Mouse (Mus musculus): Measurements from ENCODE around the gene Itgb1bp1.

Itgb1bp1 gene

GRCm38 (mm10) chr12:21301324-21301723 lies 15.2 kb upstream of the Itgb1bp1 start:
- no peak for DNase-seq (ENCODE audit: low spot score)

DNA sequence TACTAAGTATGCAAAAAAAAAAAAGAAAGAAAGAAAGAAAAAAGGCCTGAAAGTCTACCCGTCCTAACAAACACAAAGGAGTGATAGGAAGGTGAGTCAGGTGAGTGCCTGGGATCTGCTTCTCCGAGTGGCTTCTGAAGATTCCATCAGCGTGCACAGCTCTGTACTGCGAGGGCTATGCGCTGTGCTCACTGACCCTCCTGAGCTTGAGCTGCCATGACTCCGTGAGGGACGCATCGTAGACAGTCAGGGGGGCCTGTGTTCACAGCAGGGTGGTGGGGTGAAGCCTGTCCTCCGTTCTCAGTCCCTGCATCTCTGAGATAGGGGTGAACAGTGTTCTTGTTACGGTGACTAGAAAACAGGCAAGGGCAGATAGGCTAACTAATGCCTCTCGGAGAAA lies 12.8 kb upstream of the Itgb1bp1 start:
- no peak for DNase-seq (ENCODE audit: low spot score)

DNA sequence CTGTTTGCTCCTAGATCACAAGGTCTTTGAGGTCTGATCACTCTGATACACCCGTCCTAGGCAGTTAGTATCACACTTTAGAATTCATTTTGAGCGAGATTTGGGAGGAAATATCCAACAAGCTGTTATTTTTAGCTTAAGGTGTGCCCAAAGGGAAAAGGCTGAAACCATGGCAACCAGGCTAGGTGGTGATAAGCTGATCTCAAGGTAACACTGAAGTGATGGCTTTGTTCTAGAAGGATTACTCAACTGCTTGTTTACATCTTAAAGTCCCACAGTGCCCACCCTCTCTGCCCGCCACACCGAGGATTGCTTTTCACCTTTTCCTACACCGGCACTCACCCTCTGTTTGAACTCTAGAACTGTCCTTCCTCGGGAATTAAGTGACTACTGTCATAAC lies 3.6 kb upstream of the Itgb1bp1 start:
- DNase-seq (ENCODE audit: low spot score): no peak

- DNase-seq (ENCODE audit: low spot score): no peak
These were observed 2.8 kb upstream of the Itgb1bp1 start for GRCm38 (mm10) chr12:21288716-21289395.

DNA sequence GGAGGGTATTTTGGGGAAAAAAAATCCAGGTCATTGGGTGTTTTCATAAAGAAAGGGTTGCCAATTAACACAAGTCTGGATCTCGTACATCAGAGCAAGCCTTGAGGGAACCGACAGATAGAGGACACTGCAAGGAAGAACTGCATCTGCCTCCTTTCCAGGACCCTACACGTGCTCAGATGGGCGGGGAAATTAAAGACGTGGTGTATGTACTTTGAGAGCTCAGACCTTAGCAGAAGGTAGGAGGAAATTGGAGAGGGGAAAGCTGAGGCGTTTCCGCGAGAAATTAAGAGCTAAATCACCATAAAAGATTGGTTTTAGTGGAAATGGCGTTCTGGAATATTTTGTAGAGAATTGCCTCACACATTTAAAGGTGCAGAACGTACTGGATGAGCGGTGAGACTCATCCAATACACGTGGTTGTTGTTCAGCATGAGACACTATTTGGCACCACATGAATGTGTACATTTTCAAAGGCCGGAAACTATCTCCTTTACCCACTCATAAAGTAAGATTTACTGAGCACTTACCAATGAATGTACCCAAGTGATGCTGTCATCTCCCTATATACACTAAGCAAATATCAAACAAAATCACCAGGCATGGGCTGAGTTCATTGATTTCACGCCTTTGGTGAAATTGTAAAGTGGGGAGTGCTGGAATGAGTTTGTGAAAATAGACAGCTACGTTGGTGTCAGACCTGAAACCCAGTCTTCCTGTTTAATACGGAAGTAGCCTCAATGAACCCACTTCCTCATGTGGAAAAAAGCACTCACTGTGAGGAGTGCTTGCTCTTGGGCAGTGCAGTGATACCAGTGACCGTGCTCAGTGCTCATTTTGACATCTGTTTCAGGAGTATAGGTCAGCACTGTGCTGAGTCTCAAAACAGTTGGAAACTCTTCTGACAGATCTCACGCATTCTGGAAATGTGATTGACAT lies 897 bp upstream of the Itgb1bp1 start:
- peak; percentile 15 for DNase-seq (ENCODE audit: low spot score)

- DNase-seq (ENCODE audit: low spot score): peak; percentile 67
These were observed 409 bp downstream of the Itgb1bp1 start for GRCm38 (mm10) chr12:21285508-21286242.

DNA sequence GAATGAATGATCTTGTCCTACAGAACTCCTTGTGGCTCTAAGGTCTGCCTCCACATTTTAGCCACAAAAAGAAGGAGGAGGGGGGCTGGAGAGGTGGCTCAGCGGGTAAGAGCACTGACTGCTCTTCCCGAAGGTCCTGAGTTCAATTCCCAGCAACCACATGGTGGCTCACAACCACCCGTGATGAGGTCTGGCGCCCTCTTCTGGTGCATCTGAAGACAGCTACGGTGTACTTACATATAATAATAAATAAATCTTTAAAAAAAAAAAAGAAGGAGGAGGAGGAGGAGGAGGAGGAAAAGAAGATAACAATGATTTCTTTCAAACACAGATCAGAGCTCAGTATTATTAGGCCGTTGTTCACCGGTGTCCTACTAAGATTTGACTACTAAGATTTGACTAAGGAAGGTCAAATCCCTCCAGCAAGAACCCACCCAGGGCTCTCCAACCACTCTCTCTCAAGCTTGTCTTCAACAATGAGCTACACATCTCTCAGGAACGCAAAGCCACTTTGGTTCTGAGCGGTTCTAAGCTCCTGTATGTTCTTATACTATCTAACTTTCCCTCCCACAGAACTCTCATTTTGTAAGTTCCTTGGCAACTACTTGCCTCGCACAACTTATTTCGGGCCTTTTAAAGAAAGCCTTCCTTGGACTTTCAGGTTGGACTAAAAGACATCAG lies 1.2 kb downstream of the Itgb1bp1 start, which contains the start of gene Cpsf3:
Cpsf3 (plus strand) TSS at position 631 of the 681 bp plus-strand sequence.
- DNase-seq (ENCODE audit: low spot score): no peak

DNA sequence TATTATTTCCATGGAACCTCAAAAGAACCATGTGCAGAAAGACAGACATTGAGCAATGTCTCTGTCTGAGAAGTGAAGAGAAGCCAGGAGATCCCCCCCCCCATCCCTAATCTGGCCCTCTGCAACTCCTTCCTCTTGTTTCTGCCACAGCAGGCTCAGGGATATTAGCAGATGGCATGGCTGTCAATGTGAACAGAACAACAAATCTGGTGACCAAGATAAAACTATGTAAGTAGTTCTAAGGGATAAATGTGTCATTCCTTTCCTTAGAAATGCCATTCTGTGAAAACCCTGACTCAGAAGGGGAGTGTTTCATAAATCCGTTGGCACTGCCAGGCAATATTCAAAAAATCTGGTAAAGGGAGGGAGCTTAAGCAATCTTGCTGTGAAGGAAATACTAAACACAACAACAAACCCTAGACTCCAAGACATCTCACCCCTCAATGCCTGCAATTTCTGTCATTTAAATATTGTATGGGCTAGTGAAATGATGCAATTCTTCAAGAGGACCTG lies 8.7 kb downstream of the Itgb1bp1 start:
- no peak for DNase-seq (ENCODE audit: low spot score)

DNA sequence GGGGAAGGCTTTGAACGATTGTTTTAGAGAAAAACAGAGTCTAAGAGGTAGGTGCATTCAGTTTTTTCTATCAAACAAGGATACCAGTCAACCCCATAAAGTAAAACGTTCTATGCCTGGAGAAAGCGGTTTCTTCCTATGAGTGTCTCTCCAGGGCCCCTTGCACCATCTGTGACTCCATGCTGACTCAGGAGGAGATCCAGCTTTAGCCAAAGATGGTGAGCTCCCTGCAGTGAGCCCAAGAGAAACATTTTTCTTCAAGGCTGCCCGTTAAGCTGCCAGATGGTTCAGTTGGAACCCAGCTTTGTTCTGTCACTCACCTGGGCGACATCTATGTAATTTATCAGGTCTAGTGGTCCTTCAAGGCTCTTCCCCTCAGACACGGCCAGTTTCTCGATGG lies 11.6 kb downstream of the Itgb1bp1 start:
- no peak for DNase-seq (ENCODE audit: low spot score)

- no peak for DNase-seq (ENCODE audit: low spot score)
These were observed 17.9 kb downstream of the Itgb1bp1 start for GRCm38 (mm10) chr12:21268083-21268616.

- no peak for DNase-seq (ENCODE audit: low spot score)
These were observed 19.3 kb downstream of the Itgb1bp1 start for GRCm38 (mm10) chr12:21266784-21267098.

- DNase-seq (ENCODE audit: low spot score): peak; percentile 61
These were observed 19.9 kb downstream of the Itgb1bp1 start for GRCm38 (mm10) chr12:21265946-21266783.

DNA sequence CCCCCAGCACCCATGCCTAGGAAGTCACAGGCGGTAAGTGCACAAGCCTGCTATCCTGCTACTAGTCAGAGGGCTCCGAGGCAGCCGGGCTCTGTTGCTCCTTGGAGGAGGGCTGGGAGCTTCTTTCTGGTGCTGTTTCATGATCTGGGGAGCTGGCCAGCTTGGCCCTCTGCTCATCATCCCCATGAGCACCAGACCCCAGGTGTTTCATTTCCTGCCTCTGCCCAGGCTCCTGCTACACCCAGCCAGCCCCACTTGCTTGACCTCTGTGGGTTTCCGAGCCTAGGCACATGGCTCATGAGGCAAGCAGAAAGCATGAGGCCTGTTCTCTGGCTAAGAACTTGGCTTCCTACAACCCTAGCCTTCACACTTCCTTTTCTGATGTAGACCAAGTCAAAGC lies 20.6 kb downstream of the Itgb1bp1 start:
- DNase-seq (ENCODE audit: low spot score): no peak

DNA sequence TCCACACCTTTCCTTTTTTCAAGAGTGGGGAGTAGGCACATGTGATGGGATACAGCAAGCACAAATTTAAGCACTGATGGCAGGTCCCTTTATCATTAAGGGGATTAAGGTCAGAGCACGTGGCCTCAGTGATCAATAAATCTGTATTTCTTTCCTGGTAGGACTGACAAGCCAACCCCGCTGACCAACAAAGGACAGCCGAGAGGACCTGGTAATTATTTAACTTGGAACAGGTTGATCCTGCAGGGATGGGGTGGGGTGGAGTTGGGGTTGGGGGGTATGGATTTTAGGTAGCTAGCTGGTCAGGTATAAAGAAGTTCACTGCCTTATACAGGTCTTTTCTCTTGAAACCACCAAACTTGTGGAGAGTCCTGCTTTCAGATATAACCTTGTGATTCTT lies 21.1 kb downstream of the Itgb1bp1 start:
- DNase-seq (ENCODE audit: low spot score): no peak

GRCm38 (mm10) chr12:21264241-21264640 lies 21.8 kb downstream of the Itgb1bp1 start:
- no peak for DNase-seq (ENCODE audit: low spot score)

DNA sequence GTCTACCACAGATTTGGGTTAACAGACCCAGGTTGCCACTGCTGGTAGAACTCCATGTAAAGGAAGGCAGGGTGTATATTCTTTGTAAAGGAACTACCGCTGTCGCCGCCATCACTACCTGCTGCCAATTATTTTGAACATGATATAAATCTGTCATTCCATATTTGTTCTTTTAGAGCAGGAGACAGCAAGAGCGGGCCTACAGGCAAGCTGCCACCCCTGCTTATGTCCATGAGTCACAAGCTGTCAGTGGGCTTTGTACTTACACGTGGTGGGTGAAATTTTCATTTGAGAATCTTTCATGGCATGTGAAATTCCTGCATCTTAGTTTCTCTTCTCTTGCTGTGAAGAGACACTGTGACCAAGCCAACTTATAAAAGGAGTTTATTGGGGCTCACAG lies 22.8 kb downstream of the Itgb1bp1 start:
- DNase-seq (ENCODE audit: low spot score): no peak

DNA sequence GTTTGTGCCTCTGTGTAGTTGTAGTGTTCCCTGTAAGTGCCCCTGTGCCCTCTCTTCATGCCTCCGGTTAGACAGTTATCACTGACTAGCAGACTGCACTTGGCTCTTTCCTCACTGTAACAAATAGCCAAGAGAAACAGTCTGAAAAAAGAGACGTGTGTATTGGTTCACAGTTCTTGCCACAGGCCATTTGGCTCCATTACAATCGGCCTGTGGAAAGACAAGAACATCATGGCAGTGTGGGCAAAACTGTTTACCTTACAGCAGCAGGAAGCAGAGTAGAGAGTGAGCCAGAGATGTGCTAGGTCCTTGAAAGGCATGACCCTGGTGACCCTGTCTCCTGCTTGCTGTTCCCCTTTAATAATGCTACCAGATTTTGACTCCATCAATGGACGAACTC lies 24.6 kb downstream of the Itgb1bp1 start:
- no peak for DNase-seq (ENCODE audit: low spot score)

DNA sequence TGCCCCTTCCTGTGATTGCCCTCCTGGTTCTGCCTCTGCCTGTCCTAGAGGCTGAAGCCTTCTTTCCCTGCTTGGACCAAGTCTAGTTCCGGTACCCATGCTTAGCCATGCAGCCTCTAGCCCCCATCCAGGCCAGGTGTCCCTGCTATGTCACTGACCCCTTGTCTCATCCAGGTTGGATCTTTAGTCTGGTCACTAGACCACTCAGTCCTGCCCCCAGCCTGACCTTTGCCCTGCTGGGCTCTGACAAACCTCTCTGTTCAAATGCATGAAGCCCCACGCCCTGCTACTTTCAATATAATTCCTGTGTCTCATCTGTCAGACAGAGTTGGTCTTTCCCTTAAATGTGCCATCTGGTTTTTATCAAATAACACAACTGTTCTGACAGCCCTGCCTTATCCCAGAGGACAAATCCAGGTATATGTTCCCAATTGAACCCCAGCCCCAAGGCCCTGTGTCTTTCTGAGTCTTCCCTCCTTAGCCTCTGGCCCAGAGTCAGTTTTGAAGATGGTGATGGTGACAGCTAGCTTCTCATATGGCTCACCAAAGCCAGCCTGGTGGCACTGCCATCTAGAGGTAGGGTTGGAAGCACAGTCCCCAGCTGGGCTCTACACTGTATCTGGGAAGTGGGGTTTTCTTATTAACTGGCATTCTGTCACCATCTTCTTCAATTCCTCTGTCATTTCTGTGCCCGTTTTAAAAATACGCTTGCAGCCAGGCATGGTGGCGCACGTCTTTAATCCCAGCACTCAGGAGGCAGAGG lies 25.4 kb downstream of the Itgb1bp1 start:
- DNase-seq (ENCODE audit: low spot score): no peak

GRCm38 (mm10) chr12:21247711-21248392 lies 38.2 kb downstream of the Itgb1bp1 start:
- peak; percentile 24 for DNase-seq (ENCODE audit: low spot score)
